Mouse (Mus musculus) thymus, postnatal 10 days (tissue): ENCODE results near the gene 4931406C07Rik.

Source experiments
- DNase-seq, 2 experiments: peaks; one replicate each; pipeline ENCODE4 v3.0.0; 2021; ENCODE audit warnings: low spot score in 2 of 2

The 4931406C07Rik gene

DNA sequence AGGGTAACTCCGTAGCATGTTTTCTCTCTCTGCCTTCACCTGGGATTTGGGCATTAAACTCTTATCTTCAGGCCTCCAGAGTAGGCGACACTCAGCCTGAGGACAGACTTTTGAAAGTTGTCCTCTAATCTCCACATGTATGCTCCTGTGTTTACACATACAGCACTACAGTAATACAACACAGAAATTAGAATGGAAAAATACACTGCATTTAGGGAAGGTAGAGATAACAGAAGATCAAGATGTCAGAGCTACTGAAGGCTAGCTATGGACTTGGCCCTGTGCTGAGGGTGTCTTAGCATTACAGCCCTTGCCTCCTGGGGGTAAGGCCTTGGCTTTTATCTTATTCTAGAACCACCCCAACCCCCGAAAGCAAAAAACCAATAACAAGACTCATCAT lies 17.8 kb downstream of the 4931406C07Rik start:
- no peak for DNase-seq

DNA sequence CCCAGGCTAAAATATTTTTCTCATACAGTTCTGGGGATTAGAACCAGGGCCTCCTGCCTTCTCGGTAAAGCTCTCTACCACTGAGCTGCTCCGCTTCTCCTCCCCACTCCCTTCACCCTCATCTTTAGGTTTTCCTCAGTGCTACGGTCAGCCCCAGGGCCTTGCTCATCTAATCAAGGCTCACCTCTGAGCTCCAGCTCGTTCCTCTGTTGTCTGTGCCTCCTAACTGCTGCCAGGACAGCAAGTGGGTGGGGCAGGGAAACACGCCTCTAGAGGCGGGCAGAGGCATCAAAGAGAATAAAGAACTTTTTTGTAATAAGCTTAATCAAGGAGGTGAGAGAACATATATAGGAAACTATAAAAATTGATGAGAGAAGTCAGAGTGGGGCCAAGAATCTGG lies 18.4 kb downstream of the 4931406C07Rik start:
- DNase-seq, result no peak

DNA sequence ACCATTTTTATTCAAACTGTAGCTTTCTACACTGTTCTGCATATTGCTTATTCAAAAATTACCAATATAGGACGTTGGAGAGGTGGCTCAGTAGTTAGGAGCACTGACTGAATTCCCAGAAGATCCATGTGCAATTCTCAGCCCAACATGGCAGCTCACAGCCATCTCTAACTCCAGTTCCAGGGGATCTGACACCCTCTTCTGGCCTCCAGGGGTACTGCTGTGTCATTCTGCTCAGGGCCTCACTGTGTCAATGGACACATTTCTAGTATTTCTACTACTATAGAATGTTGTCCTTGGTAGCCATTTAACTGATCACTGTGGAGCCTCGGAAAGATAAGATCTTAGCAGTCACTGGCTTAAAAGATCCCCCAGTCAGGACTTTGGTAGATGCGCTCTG lies 20.8 kb downstream of the 4931406C07Rik start:
- DNase-seq, result no peak

DNA sequence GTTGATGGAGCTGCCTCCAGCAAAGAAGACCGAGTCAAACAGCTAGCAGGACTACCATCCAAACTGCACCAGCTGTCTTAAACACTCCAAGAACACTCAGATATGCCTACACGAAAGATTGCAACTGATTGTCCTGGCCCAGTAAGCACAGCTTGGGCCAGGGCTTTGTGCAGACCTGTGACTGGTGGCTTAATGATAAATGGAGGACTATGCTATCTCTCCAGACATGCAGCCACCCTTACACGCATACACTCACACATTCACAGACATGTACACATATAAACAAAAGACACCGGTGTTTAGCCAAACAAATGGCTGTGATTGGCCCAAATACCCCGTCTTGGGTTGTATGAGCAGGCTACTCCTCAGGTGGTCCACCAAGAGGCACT lies 25.8 kb downstream of the 4931406C07Rik start:
- DNase-seq, result no peak

DNA sequence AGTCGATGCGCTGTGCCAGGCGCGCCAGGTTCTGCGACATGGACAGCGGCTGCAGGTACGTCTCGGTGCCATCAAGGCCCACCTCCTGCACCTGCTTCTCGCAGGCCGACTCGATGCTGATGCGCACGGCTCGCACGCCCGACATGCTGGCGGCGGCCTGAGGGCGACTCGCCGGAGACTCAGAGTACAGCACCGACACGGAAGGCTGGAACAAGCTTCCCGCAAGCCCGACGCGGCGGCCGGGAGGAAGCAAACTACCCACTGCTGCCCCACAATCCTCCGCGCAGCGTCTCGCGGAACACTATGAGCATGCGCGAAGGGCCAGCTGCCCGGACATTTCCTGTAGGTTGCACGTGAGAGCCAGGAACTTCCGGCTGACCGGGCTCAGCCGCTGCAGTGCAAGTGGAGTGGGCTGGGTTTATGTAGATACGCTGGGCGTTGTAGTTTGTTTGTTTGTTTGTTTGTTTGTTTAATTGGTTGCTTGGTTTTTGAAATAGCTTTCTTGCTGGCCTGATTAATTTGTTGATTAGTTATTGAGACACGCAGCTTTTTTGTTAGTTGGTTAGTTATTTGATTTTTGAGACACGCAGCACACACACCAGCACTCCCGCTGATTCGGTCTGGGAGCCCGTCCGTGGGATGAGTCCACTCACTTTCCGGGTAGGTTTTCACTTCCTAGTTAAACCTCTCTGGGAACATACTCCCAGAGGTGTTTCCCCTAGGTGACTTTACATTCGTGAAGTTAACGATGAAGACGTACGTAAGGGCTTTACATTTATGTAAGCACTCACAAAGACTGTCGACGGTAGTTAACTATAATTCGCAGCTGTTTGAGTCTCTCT lies 26.4 kb downstream of the 4931406C07Rik start, which contains the start of gene Med17:
TSS of gene Med17 (minus strand) at position 283 of the 842 bp plus-strand sequence.
- DNase-seq, result peak; percentile 86 to 87

DNA sequence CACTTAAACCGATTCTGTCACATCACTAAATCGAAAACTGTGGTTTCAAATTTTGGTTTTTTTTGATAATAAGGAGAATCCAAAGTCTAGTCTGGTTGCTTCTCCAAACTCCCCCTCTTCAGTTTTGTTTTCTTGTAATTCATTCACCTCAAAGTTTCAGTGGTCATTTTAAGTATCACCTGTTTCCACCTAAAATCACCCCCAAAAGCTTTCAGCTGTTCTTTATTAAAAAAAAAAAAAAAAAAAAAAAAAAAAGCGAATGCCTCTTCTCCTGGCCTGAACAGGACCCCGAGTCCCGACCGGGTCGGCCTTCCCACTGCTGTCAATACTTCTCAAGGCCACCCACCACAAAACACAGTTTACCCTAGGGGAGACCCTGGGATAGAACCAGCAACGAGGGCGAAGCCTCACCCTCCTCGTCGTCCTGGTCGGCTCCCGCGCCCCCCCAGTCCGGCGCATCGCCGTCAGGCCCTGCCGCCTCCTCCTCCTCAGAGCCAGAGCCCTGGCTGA lies 27.1 kb downstream of the 4931406C07Rik start:
- no peak for DNase-seq

DNA sequence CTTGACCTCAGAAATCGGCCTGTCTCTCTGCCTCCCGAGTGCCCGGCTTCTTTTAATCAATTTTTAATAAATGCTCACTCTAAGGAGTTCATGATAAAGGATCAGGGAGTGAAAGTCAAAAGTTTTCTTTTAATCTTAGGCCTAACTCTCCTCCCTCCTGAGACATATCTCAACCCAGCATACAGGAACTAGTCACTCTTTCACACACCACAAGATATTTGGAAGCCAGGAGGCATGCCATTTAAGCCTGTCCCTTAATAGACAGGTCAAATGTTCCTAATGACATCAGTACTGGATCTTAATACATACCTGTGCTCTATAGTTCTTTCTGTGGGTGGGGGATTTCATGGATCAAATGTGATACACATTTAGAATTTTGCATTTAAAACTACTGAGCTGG lies 27.9 kb downstream of the 4931406C07Rik start:
- DNase-seq, result no peak

DNA sequence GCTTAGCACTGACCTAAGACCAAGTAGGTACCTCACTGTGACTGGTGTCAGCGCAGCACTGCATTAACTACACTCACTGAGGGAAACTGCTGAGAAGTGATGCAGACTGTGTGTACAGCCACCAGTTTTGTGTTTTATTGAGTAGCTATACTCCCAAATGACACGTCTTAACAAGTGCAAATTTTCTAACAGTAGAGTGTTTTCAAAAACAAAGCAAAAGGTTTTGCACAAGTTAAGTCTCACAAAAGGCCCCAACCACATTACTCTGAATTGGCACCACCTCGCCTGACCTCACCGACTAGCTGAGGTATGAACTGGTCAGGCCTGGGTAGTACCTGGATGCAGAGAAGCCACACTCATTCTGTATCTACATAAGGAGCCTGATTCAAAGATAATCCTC lies 29.4 kb downstream of the 4931406C07Rik start:
- no peak for DNase-seq

DNA sequence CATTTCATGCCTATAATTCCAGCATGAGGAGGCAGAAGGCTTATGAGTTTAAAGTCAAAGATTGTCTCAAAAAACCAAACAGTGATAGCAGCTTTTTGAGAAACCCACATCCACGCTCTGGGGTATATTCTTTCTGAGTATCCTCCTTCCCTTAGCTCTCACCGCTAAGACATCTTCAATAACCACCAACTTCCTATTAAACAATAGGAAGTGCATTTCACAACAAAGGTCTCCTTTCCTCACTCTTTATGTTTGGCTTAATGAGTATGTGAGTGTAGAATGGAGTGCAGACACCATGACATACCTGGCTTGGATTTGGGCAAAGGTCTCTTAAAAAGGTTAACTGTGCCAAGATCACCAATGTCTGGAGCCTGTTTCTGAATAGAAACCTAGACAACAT lies 32.3 kb downstream of the 4931406C07Rik start:
- no peak for DNase-seq

DNA sequence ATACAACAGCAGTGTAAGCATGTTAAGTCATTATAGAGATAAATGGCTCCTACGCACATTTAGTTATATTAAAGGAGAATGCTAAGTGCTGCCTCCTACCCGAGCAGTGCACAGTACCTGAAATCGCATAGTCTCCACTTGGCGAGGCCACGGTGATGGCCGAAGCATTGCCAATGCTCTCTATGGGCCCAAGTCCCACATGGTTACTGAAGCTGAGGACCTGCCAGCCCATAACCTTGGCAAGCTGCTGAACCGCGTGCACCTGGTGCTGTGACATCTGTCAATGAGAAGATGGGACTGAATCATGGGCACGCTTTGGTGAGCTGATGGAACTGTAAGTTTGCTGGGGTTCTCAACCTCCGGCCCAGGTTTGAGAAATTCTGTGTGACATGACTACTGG lies 42.8 kb downstream of the 4931406C07Rik start:
- DNase-seq, result no peak

DNA sequence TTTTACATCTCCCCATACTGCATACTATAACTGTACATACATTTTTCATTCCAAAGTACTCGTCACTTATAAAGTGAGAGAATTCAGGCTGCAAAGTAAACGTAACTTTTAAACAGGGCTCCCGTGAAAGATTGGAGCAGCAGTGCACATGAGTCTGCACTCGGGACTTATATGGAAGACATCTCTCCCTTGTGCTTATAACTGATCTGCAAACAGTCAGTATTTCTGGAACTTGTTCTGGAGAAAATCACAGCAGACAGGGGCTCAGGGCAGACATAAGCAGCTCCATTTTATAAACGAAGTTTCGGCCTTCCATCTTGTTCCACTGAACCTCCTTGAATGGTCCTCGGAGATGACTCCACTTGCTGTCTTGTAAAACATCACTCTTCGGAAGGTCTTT lies 44.3 kb downstream of the 4931406C07Rik start:
- DNase-seq, result no peak

DNA sequence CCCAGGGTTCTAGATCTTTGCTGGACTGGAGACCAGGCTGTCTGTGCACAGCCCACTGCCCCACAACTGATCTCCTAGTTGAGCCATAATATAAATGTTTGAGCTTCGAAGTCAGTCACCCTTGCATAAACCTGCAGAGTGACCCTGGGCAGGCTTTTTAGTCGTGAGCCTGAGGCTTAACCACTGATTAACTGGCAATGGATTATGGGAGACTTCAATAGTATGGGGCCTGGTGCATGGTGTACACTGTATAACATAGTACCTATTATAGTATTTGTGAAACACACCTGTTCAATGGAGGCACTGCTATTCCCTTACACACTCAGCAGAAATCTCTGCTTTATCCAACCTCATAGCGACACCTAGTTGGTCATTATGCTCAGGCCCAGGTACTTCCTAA lies 50.0 kb downstream of the 4931406C07Rik start:
- DNase-seq, result no peak

DNA sequence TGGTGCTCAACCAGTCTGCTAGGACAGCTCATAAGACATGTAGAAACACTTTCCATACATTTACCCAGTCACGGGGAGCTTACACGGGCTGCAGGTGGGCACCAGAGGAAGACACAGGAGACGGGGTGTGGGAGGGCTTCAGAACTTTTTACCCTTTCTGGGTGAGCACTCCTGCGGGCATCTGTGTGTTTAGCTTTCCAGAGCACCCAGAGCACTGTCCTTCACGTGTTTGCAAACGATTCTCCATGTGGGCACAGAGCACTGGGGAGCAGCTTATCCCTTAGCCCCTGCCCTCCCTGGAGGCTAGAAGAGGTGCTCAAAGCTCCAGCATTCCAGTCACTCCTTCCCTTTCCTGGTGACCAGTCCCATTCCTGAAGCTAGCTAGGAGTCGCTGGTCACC lies 51.7 kb downstream of the 4931406C07Rik start:
- no peak for DNase-seq

DNA sequence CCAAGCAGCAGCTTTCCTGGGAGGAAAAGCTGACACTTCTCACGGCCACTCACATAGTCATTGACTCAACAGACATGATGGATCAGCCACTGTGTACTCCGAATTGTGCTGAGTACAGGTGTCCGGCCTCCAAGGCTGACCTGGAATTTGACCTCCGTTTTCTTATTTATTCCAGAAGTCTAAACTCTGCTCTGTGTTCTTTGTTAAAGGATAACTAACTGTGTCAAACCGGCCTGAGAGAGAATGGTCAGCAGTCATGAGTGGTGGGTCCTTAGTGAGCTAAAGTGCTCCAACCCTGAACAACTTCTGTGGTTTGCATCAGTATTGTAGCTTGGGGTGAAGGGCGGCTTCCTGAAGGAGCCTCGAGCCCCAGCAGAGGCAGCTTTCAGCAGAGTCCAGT lies 54.1 kb downstream of the 4931406C07Rik start:
- DNase-seq, result no peak

DNA sequence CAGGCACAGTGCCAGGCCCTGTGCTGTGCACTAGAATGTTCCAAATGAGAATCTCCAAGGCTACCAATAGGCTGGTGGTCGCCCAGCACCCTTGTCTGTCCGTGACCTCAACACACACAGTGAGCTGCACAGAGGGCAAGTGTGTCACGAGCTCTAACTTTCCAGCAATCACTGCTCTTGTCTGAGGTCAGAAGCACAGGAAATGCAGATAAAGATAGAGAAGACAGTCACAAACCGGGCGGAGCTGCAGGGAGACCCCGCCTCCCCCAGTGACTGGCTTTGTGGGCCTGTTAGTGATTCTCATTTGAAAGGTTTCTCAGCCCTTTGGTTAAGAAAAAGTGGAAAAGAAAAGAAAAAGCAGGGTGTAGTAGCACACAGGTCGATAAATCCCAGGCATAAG lies 55.9 kb downstream of the 4931406C07Rik start:
- no peak for DNase-seq

DNA sequence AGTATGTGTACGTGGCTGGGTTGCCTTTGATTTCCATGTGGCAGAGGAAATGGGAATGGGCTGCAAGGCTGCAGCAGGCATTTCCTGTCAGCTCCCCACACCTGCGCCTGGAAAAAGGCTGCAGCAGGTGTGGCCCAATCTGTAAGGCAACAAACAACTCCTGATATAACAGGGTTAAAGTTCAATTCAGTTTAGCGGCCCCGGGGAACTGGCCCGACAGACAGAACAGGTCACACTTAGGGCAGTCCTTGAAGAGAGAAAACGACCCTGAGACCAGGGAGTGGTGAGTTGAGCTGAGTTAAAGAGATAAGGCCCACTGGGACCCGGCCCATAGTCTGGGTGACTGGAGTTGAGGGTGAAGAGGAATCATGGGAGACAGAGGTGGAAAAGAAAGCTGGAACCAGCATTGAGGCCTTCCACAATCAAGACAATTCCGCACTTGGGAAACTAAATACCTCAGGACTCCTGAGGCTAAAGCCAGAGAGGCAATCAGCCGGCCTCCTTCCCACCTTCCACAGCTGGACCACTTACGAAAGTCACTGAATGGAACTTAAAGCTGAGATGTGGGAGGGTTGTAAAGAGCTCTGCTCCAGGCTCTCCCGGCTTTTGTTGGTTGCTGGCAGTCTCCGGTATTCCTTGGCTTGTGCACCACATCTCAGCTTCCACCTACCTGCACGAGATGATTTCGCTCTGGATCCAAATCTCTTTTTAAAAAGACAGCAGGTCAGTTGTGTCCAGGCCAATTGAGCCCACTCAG lies 60.8 kb downstream of the 4931406C07Rik start:
- DNase-seq, result no peak

DNA sequence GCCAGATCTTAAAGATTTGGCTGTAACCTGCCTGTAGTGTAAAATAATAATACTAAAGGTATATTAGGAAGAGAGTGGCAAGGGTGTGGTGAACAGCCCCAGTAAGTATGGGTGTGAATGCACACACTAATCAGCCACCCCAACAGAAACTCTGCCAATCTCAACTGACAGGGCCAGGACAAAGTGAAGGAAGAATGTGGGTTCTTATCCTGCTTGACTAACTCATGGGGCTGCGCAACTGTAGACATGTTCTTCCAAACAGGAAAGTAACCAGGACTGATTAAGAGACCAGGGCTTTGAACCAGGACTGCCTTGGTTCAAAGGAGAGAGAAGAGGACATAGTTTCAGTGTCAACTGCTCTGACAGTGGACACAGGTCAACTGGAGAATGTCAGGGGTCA lies 64.1 kb downstream of the 4931406C07Rik start:
- DNase-seq, result no peak

DNA sequence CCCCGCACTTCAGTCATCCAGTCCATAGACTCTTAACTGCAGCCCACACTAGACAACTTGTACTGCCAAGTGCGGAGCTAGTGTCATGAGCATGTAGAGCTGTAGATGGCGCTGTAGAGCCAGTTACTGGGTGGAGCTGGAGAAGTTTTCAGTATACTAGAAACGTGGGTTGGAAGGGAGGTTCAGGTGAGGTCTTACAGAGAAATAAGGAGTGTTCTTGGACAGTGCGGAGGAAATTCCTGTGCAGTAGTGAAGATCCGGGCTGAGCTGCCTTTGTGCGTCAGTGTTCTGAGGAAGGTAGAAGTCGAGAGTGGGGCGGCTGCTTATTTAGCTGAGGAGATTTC lies 64.7 kb downstream of the 4931406C07Rik start:
- DNase-seq, result peak; percentile 5 to 39

DNA sequence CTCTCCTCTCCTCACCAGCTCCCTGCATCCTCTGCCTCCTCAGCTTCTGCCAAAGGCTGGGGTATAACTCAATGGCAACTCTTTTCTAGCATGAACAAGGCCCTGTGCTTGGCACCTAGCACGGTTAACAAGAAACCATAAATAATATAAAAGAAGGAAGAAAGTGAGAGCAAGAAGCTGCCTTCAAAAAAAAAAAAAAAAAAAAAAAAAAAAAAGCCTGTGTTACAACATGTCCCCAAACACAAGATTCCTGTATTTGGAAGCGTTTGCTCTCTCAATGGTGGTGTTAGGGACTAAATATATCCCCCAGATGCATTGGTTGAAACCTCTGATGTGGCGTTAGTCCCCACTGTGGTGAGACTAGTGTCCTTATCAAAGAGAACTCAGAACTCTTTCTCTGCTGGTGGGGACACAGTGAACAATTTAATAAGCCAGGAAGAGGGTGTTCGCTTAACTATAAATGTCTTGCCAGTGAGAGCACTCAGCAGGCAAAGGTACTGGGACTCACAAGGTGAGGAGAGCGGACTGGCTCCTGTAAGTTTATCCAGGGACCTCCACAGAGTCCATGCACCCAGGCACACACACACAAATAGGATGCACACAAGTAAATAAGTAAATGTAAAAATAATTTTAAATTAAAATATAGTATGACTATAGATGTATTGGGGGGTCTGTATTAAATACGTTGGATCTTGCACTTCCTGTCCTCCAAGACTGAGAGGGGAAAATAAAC lies 65.2 kb downstream of the 4931406C07Rik start:
- no peak for DNase-seq

DNA sequence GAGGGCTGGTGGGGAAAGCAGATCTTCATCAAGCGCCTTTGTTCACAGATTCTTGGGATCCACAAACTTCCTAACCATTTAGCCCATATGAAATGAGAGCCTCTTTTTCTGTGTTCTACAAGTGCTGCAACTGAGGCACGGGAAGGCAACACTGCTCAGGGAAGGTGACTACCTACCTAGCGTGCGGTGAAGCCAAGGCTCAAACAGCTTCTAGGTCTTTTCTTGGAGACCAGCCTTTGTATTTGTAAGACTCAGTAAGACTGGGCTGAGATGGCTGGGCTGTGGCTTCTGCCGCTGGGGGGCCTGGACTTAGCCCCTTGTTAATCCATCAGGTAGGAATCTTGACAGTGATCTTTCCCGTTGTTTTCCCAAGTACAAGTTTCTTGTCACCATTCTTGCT lies 66.2 kb downstream of the 4931406C07Rik start:
- no peak for DNase-seq

DNA sequence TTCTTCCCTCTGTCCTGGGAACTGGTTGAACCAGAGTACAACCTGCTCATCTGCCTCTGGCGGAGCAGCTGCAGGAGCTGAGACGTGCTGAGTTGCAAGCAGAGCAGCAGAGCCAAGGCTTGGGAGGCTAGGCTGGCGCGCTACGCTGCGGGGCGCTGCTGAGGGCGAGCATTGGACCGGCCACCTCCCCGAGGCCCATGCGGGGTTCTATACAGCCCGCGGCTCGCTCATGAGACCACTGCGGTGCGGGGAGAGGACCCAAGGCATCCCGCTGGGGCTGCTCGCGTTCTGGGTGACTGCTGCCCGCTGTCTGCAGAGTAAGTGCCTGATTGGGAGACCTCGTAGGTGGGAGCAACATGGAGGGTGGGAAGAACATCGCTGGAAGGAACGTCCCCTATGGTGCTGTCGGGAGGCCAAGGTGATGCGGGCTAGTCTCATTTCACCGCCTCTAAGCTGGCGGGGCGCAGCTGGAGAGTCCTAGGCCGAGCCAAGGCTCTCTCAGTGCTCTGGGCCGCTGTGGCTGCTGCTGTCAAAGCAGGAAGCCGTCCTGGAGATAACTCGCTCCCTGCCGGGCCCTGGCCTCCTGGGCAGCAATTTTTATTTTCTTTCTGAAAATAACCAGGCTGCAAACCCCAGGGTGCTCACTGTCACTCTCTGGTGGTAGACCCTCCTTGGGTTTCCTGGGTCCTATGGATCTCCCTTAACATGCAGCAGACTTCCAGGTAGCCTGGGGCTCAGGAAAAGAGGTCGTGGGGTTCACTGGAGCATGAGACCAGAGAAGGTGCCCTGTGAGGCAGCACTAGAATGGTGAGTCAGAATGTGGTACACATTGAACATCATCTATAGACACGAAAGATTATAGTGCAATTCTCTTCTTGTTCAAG lies 67.0 kb downstream of the 4931406C07Rik start, which contains the start of gene Vstm5:
TSS of gene Vstm5 (plus strand) at position 4 of the 884 bp plus-strand sequence.
- no peak for DNase-seq
